Mouse (Mus musculus): ENCODE measurements around the gene Syngr2. TPM values are rescaled to one million over a fixed set of nuclear protein-coding genes. Genes with fewer than 3 reads are reported as not detected.

Gene Syngr2
- polyA plus RNA-seq, 1 experiment from 2014 or later = 145 TPM

GRCm38 (mm10) chr11:117838572-117838971 is 29.1 kb downstream of the Syngr2 start:
- Histone ChIP-seq H3K4me3 (ENCODE audit: low read depth, low read length) (no peak overlapping the region), H3K9me3 (ENCODE audit: control insufficient read depth, low read length) (no peaks in the 10 kb centered on the region), H3K36me3 (ENCODE audit: control insufficient read depth, insufficient read depth, low read length) (no peaks in the 10 kb centered on the region), H3K27me3 (replicated peaks; ENCODE audit: control insufficient read depth, insufficient read depth, low read length) (no peaks in the 10 kb centered on the region), H3K9ac (ENCODE audit: low read length) (no peak overlapping the region), H3K4me2 (ENCODE audit: low read length) (no peak overlapping the region), H3K4me1 (replicated peaks; ENCODE audit: control insufficient read depth, insufficient read depth, low read length) (no peaks in the 10 kb centered on the region), H3K27ac (ENCODE audit: low read depth) (peak overlapping the region; percentile 16; the same call in 1 of the 2 replicates)
- 57% methylated on average over 2 of the region's 2 CpGs for WGBS
- ATAC-seq (replicated peaks; ENCODE audit: low FRiP score, low TSS enrichment, low read depth) = 0 out of 2 replicates have a peak, but pooled peaks have one; percentile 16
- DNase-seq (ENCODE audit: low spot score) = no peak

GRCm38 (mm10) chr11:117839021-117839420 is 29.6 kb downstream of the Syngr2 start:
- Histone ChIP-seq H3K27me3 (replicated peaks; ENCODE audit: control insufficient read depth, insufficient read depth, low read length) (no peaks in the 10 kb centered on the region), H3K9me3 (ENCODE audit: control insufficient read depth, low read length) (no peaks in the 10 kb centered on the region), H3K4me1 (replicated peaks; ENCODE audit: control insufficient read depth, insufficient read depth, low read length) (no peaks in the 10 kb centered on the region), H3K4me3 (ENCODE audit: low read depth, low read length) (no peak overlapping the region), H3K4me2 (ENCODE audit: low read length) (no peak overlapping the region), H3K9ac (ENCODE audit: low read length) (no peak overlapping the region), H3K36me3 (ENCODE audit: control insufficient read depth, insufficient read depth, low read length) (no peaks in the 10 kb centered on the region), H3K27ac (ENCODE audit: low read depth) (peak overlapping the region; percentile 16; the same call in 1 of the 2 replicates)
- no peak for DNase-seq (ENCODE audit: low spot score)
- WGBS = 84% methylated on average over 1 of the region's 1 CpGs
- ATAC-seq (replicated peaks; ENCODE audit: low FRiP score, low TSS enrichment, low read depth) = no peak

- ATAC-seq (replicated peaks; ENCODE audit: low FRiP score, low TSS enrichment, low read depth) = no peak
- no peak overlapping the region for H3K9ac ChIP-seq (ENCODE audit: low read length)
- 40% methylated on average over 1 of the region's 1 CpGs for WGBS
- DNase-seq (ENCODE audit: low spot score) = no peak
- H3K27ac ChIP-seq (ENCODE audit: low read depth) = no peak overlapping the region
- no peaks in the 10 kb centered on the region for H3K36me3 ChIP-seq (ENCODE audit: control insufficient read depth, insufficient read depth, low read length)
- no peaks in the 10 kb centered on the region for H3K27me3 ChIP-seq (replicated peaks; ENCODE audit: control insufficient read depth, insufficient read depth, low read length)
- no peak overlapping the region for H3K4me3 ChIP-seq (ENCODE audit: low read depth, low read length)
- H3K4me1 ChIP-seq (replicated peaks; ENCODE audit: control insufficient read depth, insufficient read depth, low read length) = no peaks in the 10 kb centered on the region
- H3K9me3 ChIP-seq (ENCODE audit: control insufficient read depth, low read length) = no peaks in the 10 kb centered on the region
- H3K4me2 ChIP-seq (ENCODE audit: low read length) = no peak overlapping the region
These were observed 31.4 kb downstream of the Syngr2 start for GRCm38 (mm10) chr11:117840910-117841309.

GRCm38 (mm10) chr11:117843434-117843833 is 34.0 kb downstream of the Syngr2 start:
- no peak overlapping the region for H3K4me2 ChIP-seq (ENCODE audit: low read length)
- no peaks in the 10 kb centered on the region for H3K9me3 ChIP-seq (ENCODE audit: control insufficient read depth, low read length)
- ATAC-seq (replicated peaks; ENCODE audit: low FRiP score, low TSS enrichment, low read depth) (no peak), DNase-seq (ENCODE audit: low spot score) (no peak)
- H3K4me3 ChIP-seq (ENCODE audit: low read depth, low read length) = no peak overlapping the region
- no peaks in the 10 kb centered on the region for H3K36me3 ChIP-seq (ENCODE audit: control insufficient read depth, insufficient read depth, low read length)
- H3K27ac ChIP-seq (ENCODE audit: low read depth) = no peak overlapping the region
- WGBS = 87% methylated on average over 2 of the region's 2 CpGs
- H3K9ac ChIP-seq (ENCODE audit: low read length) = no peak overlapping the region
- no peaks in the 10 kb centered on the region for H3K27me3 ChIP-seq (replicated peaks; ENCODE audit: control insufficient read depth, insufficient read depth, low read length)
- H3K4me1 ChIP-seq (replicated peaks; ENCODE audit: control insufficient read depth, insufficient read depth, low read length) = peaks cover 13% of the 10 kb centered on the region

- H3K27me3 ChIP-seq (replicated peaks; ENCODE audit: control insufficient read depth, insufficient read depth, low read length) = no peaks in the 10 kb centered on the region
- no peak overlapping the region for H3K27ac ChIP-seq (ENCODE audit: low read depth)
- H3K4me2 ChIP-seq (ENCODE audit: low read length) = no peak overlapping the region
- no peak overlapping the region for H3K9ac ChIP-seq (ENCODE audit: low read length)
- no peak for ATAC-seq (replicated peaks; ENCODE audit: low FRiP score, low TSS enrichment, low read depth)
- H3K9me3 ChIP-seq (ENCODE audit: control insufficient read depth, low read length) = no peaks in the 10 kb centered on the region
- no peaks in the 10 kb centered on the region for H3K36me3 ChIP-seq (ENCODE audit: control insufficient read depth, insufficient read depth, low read length)
- no peak for DNase-seq (ENCODE audit: low spot score)
- WGBS = 63% methylated on average over 2 of the region's 2 CpGs
- H3K4me1 ChIP-seq (replicated peaks; ENCODE audit: control insufficient read depth, insufficient read depth, low read length) = peaks cover 18% of the 10 kb centered on the region
- no peak overlapping the region for H3K4me3 ChIP-seq (ENCODE audit: low read depth, low read length)
These were observed 35.5 kb downstream of the Syngr2 start for GRCm38 (mm10) chr11:117844997-117845396.

DNA sequence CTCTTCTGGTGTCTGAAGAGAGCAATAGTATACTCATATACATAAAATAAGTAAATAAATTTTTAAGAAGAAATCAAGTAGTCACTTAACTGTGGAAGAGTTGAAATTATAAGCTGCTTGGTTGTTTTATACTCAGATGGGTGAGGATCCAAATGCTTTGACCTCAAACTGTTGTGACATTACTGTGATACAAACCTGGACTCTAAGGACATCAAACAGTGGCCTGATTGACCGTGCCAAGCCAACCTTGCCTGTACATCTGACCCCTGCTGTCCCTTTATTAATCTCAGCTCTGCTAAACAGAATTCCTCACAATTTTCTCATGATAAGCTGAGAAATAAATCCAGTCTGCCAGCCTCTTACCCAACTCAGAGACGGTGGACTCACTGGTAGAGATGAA is 36.2 kb downstream of the Syngr2 start:
- Histone ChIP-seq H3K4me3 (ENCODE audit: low read depth, low read length) (no peak overlapping the region), H3K27me3 (replicated peaks; ENCODE audit: control insufficient read depth, insufficient read depth, low read length) (no peaks in the 10 kb centered on the region), H3K4me1 (replicated peaks; ENCODE audit: control insufficient read depth, insufficient read depth, low read length) (peaks cover 24% of the 10 kb centered on the region), H3K4me2 (ENCODE audit: low read length) (no peak overlapping the region), H3K36me3 (ENCODE audit: control insufficient read depth, insufficient read depth, low read length) (no peaks in the 10 kb centered on the region), H3K9ac (ENCODE audit: low read length) (no peak overlapping the region), H3K9me3 (ENCODE audit: control insufficient read depth, low read length) (no peaks in the 10 kb centered on the region), H3K27ac (ENCODE audit: low read depth) (no peak overlapping the region)
- 82% methylated on average over 2 of the region's 2 CpGs for WGBS
- ATAC-seq (replicated peaks; ENCODE audit: low FRiP score, low TSS enrichment, low read depth) (no peak), DNase-seq (ENCODE audit: low spot score) (no peak)

DNA sequence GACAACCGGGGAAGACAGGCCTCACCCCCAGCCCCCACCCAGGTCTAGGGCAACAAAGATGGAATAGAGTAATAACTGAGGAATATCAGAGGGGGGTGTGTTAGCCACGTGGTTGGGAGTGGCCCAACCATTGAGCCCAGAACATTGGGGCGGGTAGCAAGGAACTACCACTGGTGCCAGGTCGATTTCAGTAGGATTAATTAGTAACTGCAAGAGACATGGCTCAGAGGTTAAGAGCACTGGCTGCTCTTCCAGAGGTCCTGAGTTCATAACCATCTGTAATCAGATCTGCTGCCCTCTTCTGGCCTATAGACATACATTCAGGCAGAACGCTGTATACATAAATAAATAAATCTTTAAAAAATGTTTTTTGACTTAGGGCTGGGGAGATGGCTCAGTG is 37.2 kb downstream of the Syngr2 start:
- H3K36me3 ChIP-seq (ENCODE audit: control insufficient read depth, insufficient read depth, low read length) = no peaks in the 10 kb centered on the region
- ATAC-seq (replicated peaks; ENCODE audit: low FRiP score, low TSS enrichment, low read depth) = no peak
- no peak overlapping the region for H3K27ac ChIP-seq (ENCODE audit: low read depth)
- no peak for DNase-seq (ENCODE audit: low spot score)
- no peak overlapping the region for H3K4me2 ChIP-seq (ENCODE audit: low read length)
- peaks cover 24% of the 10 kb centered on the region for H3K4me1 ChIP-seq (replicated peaks; ENCODE audit: control insufficient read depth, insufficient read depth, low read length)
- WGBS = 51% methylated on average over 5 of the region's 5 CpGs
- H3K4me3 ChIP-seq (ENCODE audit: low read depth, low read length) = no peak overlapping the region
- H3K9me3 ChIP-seq (ENCODE audit: control insufficient read depth, low read length) = no peaks in the 10 kb centered on the region
- no peak overlapping the region for H3K9ac ChIP-seq (ENCODE audit: low read length)
- no peaks in the 10 kb centered on the region for H3K27me3 ChIP-seq (replicated peaks; ENCODE audit: control insufficient read depth, insufficient read depth, low read length)

DNA sequence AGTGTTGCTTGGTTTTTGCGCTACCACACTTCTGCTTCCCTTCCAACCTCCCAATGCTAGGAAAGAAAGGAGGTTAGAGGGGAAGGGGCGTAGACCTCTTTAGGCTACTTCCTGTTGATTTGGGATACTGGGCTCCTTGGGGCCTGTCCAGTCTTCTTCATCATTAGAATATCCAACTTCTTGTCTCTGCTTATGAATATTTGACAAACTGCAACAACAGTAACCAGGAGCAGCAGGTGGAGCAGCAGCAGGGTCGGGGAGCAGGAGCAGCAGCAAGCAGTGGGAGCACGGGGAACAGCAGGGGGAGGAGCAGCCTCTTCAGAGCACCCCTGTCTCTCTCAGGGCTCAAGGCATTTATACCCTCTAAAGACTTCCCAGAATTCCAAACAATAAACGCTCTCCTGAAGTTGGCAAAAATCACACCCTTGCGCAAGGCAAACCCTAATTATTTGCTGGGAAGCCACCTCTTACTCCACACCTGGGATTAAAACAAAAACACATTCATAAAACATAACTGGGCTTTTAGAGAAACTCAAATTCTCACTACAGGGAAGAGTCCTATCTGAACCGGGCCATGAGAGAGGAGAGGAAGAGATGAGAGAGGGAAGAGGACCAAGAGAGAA is 38.2 kb downstream of the Syngr2 start:
- Histone ChIP-seq H3K4me2 (ENCODE audit: low read length) (peak overlapping the region; percentile 84), H3K9ac (ENCODE audit: low read length) (peak overlapping the region; percentile 69), H3K9me3 (ENCODE audit: control insufficient read depth, low read length) (no peaks in the 10 kb centered on the region), H3K36me3 (ENCODE audit: control insufficient read depth, insufficient read depth, low read length) (peaks cover 6% of the 10 kb centered on the region), H3K27me3 (replicated peaks; ENCODE audit: control insufficient read depth, insufficient read depth, low read length) (no peaks in the 10 kb centered on the region), H3K27ac (ENCODE audit: low read depth) (peak overlapping the region; percentile 93), H3K4me3 (ENCODE audit: low read depth, low read length) (peak overlapping the region; percentile 59), H3K4me1 (replicated peaks; ENCODE audit: control insufficient read depth, insufficient read depth, low read length) (peaks cover 24% of the 10 kb centered on the region)
- DNase-seq (ENCODE audit: low spot score) = no peak
- 71% methylated on average over 7 of the region's 7 CpGs for WGBS
- ATAC-seq (replicated peaks; ENCODE audit: low FRiP score, low TSS enrichment, low read depth) = no peak

DNA sequence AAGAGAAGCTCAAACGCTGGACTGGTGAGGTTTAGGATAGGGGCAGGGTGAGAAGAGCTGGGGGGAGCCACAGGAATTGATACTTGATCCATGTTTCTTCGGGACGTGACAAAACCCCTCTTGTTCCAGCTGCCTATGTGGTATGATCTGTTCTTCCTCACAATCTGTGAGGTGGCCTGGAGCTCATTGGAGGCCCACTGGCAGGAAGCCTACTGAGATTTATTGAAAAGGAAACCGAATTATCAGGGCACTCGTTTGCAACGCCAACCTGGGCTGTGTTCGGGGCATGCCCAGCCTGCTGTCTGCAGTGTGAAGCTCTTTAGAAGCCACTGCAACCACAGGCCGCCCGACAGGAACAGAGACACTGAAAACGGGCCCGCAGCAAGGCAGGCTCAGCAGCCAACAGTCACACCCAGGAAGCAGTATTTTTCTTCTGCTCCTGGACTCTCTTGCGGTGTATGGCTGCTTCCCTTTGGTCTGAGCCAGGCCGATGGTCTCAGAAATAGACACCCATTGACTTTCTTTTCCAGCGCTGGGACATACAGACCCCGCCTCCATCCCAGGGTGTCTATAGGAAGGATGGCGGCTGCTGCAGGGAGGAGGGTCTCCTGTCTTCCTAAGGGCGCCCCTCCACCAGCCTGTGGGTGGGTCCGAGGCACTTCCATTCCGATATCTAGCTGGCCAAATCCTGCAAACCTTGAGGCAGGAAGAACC is 39.0 kb downstream of the Syngr2 start:
- no peak for DNase-seq (ENCODE audit: low spot score)
- Histone ChIP-seq H3K4me1 (replicated peaks; ENCODE audit: control insufficient read depth, insufficient read depth, low read length) (peaks cover 24% of the 10 kb centered on the region), H3K9me3 (ENCODE audit: control insufficient read depth, low read length) (no peaks in the 10 kb centered on the region), H3K36me3 (ENCODE audit: control insufficient read depth, insufficient read depth, low read length) (peaks cover 13% of the 10 kb centered on the region), H3K4me3 (ENCODE audit: low read depth, low read length) (peak overlapping the region; percentile 59), H3K4me2 (ENCODE audit: low read length) (peak overlapping the region; percentile 84), H3K27me3 (replicated peaks; ENCODE audit: control insufficient read depth, insufficient read depth, low read length) (no peaks in the 10 kb centered on the region), H3K9ac (ENCODE audit: low read length) (peak overlapping the region; percentile 69), H3K27ac (ENCODE audit: low read depth) (peak overlapping the region; percentile 93)
- peak; percentile 75 for ATAC-seq (replicated peaks; ENCODE audit: low FRiP score, low TSS enrichment, low read depth)
- 5% methylated on average over 19 of the region's 19 CpGs for WGBS
